Mouse (Mus musculus) urinary bladder, postnatal 10 days (tissue): ENCODE results near the gene Mmp27.

ENCODE experiments used
- DNase-seq: peaks from one replicate; pipeline ENCODE4 v3.0.0; 2022; ENCODE audit warnings: low spot score

Mmp27 gene

DNA sequence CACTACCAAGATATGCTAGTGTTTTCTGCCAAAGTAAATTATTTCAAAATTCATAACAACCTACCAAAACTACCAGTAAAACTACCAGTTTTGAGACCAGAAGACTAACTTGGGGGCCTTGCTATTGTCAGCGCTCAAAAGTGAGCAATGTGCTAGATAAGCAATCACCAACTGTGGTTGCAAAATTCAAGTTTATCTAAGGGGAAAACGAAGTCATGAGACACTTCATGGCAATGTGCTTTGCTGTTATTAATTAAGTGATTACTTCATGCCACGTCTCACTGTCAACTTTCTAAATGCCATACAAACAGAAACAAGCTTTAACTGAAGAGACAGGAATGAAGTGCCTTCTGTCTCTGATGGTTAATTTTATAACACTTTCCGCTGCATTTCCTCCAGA, at the start of gene Mmp27:
TSS of gene Mmp27 (plus strand) at position 235 of the 400 bp plus-strand sequence.
- DNase-seq: no peak

DNA sequence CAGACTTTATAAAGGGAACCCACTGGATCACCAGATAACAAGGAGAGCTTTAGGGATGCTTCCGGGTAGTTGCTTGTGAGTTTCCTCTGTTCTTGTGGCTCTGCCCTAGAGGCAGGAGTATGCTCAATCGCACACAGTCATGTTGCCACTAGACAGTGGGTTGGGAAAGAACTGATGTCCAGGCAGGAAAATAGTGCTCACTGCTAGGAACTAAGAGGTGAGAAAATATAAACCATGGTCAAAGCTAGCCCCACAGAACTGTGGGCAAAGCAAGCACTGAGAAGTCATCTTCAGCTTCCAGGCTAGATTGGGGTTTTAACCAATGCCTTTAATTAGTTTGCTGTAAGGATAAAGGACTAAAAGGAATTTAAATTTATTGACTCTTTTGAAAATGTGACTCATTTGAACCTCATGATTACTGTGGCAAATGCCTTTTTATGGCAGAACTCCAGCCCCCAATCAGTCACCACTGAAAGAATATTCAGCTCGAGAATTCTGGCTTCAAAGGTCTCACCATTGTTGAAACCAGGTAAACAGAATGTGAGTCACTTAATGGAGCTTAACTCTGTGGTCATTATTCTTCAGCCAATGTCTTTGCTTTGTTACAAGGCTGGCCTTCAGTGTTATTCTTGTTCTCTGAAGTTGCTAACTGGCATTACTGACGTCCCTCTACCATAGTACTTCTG, 44.8 kb upstream of the Mmp27 start:
- no peak for DNase-seq

DNA sequence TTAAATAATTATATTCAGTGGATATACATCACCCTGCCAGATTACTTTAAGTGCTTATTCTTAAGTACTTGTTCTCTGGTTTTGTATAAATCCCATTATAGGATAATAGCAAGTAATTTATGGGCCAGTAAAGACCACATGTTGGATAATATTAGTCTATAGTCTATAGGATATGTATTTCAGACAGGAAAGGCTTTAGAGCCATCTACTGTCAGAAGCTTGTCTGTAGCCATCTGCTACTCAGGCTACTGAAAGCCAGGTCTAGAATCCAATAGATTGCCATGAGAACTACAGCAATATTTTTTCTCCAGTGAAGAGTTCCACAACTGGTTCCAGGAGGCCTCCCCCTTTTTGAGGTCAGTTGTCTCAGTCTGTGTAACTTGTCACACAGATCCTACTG, 28.4 kb upstream of the Mmp27 start:
- no peak for DNase-seq

DNA sequence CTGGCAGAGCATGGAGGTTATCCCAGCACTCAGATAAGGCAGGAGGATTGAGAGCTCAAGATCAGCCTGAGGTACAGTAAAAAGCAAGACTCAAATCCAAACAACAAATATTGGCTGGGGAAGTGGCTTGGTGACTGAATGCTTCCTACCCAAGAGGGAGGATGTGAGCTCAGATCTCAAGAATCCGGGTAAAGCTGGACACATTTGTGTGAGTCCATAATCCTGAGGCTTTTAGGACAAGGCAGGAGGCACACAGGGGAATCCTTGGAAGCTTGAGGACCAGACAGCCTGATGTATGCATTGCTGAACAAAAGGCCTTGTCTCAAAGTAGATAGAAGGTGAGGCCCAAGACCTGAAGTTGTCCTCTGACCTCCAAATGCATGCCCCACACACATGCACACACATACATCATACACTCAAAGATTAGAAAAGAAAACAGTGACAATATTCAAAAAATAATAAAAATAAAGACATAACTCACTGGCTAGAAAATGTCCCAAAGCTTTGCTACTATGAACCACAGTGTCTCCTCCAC, 26.2 kb upstream of the Mmp27 start:
- no peak for DNase-seq

DNA sequence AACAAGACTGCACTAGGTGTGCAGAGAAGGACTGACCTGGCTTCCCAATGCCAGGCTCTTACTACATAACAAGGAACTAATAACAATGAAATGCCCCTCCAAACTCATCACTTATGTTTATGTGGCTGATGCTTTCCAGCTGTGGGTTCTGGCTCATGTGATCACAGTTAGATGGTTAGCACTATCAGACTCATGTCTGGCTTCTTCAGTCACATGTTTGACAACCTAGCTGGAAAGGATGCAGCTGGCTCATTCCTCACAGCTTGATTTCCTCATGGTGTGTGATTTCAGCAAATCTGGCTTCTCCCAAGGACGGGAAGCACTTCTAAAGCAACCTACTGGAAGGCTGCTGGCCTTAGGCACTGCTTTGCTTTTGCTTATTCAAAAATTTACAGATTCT, 25.7 kb upstream of the Mmp27 start:
- no peak for DNase-seq

DNA sequence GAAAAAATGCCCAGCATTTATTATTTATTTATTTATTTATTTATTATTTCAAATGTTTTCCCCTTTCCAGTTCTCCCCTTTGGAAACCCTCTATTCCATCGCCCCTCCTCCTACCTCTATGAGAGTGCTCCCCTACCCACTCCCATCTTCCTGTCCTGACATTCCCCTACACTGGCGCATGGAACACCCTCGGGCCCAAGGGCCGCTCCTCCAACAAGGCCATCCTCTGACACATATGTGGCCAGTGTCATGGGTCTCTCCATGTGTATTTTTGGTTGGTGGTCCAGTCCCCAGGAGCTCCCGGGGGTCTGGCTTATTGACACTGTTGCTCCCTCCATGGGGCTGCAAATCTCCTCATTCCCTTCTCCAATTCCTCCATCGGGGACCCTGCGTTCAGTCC, 25.3 kb upstream of the Mmp27 start:
- no peak for DNase-seq

DNA sequence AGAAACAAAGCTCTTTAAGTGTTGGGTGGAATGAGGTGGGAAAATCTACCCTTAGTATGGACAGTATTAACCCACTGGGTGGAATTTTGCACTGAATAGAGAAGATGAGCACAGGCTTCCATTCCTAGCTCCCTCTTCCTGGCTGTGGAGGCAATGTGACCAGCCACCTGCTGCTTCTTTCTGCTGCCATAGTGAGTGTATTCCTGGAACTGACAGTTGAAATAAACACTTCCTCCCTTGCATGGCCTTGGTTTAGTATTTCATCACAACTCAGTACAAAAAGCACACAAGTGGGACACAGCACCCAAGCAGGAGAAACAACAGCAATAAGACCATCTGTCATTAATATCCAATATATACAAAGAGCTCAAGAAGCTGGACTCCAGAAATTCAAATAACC, 19.3 kb upstream of the Mmp27 start:
- DNase-seq: no peak

DNA sequence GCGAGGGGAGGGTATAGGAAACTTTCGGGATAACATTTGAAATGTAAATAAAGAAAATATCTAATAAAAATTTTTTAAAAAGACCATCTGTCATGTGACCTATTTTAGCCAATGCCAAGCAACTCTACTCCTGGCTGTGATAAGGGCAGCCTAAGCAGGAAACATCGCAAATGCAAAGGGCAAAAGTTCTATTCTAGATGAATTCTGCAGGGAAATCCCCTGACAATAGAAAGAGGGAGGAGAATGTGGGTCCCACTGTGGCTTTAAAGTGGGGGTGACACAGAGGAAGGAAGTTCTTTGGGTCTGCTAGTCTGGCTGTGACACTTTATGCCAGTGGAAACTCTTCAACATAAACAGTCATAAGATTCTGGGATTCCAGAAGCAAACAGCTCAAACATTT, 17.7 kb upstream of the Mmp27 start:
- no peak for DNase-seq

DNA sequence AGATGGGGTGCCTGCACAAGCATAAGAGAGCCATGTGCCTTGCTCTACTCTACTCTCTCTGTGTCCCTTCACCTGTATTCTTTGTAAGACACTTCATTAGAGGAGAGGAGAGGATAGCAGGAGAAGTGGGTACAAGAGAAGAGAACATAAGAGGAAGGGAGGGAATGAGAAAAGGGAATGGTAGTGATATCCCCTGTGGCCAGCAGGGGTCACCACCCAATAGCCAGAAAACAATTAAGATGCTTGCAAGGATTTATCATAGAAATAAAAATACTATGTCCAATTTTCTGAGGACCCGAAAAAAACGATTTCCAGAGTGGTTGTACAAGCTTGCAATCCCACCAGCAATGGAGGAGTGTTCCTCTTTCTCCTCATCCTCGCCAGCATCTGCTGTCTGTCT, 16.8 kb upstream of the Mmp27 start:
- DNase-seq: no peak

DNA sequence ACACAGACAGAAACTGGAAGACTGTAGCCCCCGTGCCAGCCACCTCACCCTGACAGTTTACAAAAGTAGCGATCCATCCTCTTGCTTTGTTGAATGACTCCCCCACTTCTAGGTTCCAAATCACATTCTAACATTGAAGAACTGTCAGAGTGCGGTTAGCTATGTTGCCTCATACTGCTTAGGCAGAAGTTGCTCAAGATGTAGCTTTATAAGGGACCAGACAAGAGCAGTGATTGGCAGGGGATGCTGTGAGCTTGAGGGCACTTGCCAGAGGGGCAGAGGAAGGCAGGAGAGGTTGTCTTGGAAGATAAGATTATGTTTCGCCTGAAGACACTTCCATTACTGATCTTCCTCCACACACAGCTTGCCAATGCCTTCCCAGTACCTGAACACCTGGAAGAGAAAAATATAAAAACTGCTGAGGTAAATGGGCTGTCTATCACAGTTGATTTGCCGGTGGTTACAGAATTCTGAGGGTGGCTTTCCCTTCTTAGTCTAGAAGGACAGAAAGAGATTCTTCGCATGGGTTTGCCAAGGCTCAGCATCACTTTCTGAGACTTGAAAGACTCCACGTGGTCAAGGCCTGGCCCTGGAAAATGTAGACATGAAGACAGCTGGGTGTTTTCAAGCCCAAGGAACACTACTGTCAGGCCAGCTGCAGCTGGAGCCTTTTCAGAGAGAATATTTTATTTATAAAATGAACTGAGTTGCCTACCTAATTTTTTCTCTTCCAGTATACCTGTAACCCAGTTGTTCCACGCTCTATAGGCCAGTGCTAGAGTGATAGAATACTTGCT, 12.8 kb upstream of the Mmp27 start, which contains the start of gene Mmp8:
TSS of gene Mmp8 (plus strand) at position 236 of the 797 bp plus-strand sequence.
- DNase-seq: no peak

DNA sequence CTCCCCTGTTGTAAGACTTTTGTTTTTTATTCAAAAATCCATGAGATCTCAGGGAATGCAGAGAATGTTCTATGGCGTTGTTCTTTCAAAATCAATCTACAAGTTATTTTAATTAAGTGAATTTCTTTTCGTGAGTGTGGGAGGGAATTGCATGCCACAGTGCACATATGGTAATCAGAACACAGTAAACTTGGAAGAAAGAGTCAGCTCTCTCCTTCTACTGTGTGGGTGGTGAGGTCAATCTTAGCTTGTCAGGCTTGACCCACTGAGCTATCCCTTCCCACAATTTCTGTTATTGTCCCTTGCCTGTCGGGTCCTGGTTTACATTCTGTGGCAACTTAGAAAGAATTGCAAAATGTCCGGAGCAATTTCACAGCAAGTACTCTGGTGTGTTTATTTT, 11.2 kb upstream of the Mmp27 start:
- DNase-seq: no peak

DNA sequence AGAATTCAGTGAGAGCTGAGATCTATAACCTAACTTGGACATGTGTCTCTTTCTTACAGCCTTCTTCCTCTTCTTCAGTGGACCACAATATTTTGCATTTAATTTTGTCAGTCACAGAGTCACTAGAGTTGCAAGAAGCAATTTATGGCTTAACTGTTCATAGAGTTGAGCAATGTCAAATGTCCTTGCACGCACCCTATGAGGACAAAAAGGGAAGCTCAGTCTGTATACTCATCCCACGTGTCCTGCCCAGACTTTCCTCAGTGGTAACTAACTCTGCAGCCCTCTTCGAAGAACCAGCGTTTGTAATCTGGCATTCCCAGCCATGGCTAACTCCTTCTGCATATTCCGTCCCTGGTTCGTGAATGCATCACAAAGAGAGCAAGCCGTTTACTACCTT, 3.8 kb upstream of the Mmp27 start:
- DNase-seq: no peak

DNA sequence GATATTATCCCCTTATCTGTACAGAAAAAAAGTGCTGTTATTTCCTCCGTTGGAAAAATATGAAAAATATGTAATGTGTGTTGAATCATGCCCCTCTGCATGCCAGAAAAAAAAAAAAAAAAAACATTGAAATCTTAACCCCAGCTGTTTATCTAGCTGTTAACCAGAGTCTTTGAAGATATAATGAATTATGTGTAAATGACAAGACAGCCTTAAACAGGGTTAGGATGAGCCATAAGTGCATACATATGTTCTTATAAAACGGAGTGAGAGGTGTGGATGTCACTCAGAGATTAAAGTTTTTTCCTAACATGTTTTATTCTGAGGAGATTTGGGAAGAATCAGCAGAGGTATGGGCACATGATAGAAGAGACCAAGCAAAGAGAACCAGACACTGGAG, 3.3 kb upstream of the Mmp27 start:
- no peak for DNase-seq

DNA sequence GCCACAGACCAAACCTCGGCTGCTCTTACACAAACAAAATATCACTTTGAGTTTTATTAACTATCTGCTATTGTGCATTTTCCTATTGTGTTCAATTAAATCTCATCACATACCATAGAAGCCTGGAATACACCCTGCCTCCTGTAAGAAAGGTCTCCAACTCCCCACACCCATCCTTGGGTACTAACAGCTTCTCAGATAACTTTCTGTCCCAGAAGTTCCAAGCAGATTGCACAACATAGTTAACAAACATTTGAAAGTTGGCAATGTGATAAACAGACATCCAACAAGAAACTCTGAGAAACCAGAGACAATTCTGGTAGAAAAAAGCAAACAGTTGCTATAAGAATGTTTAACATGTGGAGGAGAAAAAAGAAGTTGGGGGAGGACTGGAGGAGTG, 711 bp upstream of the Mmp27 start:
- no peak for DNase-seq

DNA sequence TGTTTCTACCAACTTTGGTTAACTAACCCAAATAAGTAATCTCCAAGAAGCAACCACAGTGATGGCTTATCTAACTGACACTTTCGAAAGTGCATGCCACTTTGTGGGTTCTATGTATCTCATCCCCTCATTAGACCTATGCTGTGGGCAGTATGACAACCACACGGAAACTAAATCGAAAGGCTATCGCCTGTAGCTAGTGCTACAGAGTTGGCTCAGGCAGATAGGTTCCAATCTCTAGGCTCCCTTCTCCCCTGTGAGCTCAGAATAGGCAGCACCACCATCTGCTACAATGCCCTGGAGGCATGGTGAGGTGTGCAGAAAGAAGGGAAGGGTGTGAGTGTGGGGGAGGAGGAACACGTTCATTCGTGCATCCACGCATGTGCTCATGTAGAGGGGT, 992 bp downstream of the Mmp27 start:
- DNase-seq: no peak

DNA sequence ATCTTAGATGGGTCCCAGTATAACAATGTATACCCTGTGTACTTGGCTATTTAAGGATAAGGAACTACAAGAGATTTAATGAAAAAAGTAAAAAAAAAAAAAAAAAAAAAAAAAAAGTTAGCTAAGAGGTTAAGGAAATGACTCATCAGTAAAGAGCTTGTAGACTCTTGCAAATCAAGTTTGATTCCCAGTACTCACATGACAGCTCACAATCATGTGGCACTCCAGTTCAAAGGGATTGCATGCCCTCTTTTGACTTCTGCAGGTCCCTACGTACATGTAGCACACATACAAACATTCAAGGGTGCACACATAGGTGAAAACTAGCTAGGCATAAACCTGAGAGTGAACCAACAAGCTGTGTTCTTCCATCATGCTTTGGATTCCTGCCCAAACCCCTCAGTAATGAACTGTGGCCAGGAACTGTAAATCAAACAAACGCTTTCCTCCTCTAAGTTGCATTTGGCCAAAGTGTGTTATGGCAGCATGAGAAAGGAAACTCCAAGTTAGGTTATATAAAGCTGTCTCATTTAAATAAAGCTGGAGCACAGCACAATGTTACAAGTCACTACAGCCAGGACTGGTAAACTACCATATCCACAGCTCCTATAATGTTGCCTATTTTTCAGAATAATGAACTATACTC, 1.6 kb downstream of the Mmp27 start:
- no peak for DNase-seq

DNA sequence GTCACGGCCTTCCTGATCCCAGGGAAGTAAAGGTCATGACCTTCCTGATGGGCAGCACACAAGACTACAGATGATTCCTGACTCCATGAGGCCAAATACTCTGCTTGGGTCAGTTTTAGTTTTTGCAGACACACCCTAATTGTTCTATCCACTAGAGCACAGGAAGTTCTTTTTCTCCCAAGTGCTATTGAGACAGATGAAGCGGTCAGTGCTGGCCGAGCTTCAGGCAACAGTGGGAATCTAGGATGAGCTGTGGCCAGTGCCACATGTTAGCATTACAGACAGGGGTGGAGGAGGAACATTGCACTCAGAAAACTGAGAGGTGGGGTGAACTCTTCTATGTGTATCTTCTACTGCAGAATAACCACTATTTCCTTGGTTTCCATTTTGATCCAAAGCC, 4.3 kb downstream of the Mmp27 start:
- no peak for DNase-seq

DNA sequence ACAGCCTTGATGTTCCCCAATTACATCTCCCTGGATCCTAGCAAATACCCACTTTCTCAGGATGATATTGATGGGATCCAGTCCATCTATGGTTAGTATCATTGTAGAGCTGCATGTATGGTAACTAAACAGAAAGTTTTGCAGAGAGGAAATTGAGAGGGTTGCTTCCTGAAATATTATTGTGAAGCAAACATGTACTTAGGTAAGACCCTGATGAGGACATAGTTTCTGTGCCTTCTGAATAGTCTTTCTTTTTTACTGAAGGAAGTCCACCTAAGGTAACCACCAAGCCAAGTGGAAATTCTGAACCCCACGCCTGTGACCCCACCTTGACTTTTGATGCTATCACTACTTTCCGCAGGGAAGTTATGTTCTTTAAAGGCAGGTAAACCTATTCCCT, 6.2 kb downstream of the Mmp27 start:
- DNase-seq: no peak

DNA sequence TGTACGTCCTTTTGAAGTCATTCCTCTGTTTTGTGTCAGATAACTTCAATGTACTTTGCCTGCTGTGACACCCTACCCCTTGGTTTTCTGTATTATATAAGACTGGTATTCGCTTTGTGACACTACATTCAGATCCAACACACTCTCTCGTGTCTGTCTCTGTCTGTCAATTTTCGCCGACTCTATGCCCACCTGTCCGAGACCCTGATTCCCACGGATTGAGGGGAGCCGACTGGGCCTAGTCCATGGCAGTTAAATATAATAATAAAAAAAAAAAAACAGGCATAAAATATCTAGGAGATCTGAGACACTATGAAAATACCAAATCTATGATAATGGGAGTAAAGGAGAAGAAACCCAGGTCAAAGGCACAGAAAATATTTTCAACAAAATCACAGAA, 18.9 kb downstream of the Mmp27 start:
- no peak for DNase-seq

DNA sequence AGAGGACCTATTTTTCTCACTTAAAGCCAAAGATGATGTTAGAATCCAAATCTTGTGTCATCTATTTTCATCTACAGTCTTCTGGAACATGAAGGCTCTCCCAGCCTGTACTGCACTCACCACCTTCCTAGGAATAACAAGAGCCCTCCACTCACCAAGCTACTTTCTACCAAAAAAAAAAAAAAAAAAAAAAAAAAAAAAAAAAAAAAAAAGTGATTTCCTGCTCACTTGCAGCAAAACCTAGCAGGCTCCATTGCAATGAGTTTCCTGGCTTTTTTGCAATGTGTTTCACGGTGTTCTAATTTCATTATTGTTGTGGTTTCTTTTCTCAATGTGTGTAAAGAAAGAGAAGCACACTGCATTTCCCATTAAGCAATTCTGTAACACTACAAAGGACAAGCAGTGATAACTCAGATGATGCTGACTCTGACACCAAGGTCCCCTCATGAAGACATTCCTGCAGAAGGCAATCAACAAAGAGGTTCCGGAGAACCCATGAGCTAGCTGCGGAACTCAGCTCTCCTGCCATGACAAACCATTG, 22.1 kb downstream of the Mmp27 start:
- DNase-seq: no peak

DNA sequence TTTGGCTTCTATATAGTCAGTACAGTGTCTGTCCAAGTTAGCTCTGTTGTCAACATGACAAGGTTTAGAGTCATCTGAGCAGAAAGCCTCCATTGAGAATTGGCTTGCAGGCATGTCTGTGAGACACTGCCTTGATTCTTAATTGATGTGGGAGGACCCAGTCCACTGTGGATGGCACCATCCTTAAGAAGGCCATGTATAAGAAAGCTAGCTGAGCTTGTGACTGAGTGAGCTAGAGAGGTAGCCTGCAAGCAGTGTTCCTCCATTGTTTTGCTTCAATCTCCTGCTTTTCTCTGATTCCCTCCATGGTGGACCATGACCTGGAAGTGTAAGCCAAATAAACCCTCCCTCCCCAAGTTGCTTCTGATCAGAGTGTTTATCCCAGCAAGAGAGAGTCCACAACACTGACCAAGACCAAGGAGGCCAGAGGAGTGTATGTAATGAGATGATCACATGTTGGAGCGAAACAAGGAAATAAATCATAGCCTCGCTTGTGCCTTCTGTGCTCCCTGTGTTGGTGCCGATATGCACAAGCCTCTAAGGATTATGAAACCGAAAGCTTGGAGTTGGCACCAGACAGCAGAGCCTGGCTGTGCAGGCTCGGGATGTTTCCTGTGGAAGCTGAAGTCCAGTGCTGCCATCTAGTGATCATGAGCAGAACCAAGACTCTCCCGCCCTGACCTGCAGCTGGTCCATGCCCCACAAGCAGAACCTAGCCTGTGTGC, 23.8 kb downstream of the Mmp27 start:
- peak; percentile 19 for DNase-seq
